Mouse (Mus musculus) neural tube, embryonic 14.5 days (tissue): ENCODE results near the gene Col18a1. TPM values are rescaled to one million over a fixed set of nuclear protein-coding genes. Genes with fewer than 3 reads are reported as not detected.

Experiments used
- ATAC-seq: fragments of 200-750 bp; cut with Nextera tagmentation; 2 replicates; pipeline ENCODE4 v1.8.0; 2017; ENCODE audit warnings: low read depth, mild to moderate bottlenecking, moderate TSS enrichment, moderate library complexity
- H3K27ac ChIP-seq: fragments of 300-500 bp; sonication (generic); 2 replicates; pipeline ENCODE4 v1.5.1; 2014; ENCODE audit warnings: low read depth, mild to moderate bottlenecking, control low read depth, low read length, moderate library complexity, mixed read lengths
- H3K27me3 ChIP-seq: fragments of 300-500 bp; sonication (generic); 2 replicates; pipeline ENCODE4 v1.6.1; 2014; ENCODE audit warnings: low read length; ENCODE audit not compliant: control insufficient read depth, insufficient read depth
- H3K36me3 ChIP-seq: fragments of 300-500 bp; sonication (generic); 2 replicates; pipeline ENCODE4 v1.6.1; 2014; ENCODE audit warnings: low read length, mixed read lengths; ENCODE audit not compliant: control insufficient read depth, insufficient read depth
- H3K4me1 ChIP-seq: fragments of 300-500 bp; sonication (generic); 2 replicates; pipeline ENCODE4 v1.6.1; 2014; ENCODE audit warnings: low read length; ENCODE audit not compliant: control insufficient read depth, insufficient read depth
- H3K4me2 ChIP-seq: fragments of 300-500 bp; sonication (generic); 2 replicates; pipeline ENCODE4 v1.6.1; 2014; ENCODE audit warnings: mild to moderate bottlenecking, low read depth, low read length, control low read depth
- H3K4me3 ChIP-seq: fragments of 300-500 bp; sonication (generic); 2 replicates; pipeline ENCODE4 v1.5.1; 2014; ENCODE audit warnings: low read depth, low read length, control low read depth, mixed read lengths
- H3K9ac ChIP-seq: fragments of 300-500 bp; sonication (generic); replicated peaks from 2 replicates; pipeline ENCODE4 v1.6.1; 2014; ENCODE audit warnings: low read depth, mild to moderate bottlenecking, control low read depth, low read length, mixed read lengths
- H3K9me3 ChIP-seq: fragments of 300-500 bp; sonication (generic); 2 replicates; pipeline ENCODE4 v1.6.1; 2016; ENCODE audit warnings: low read length; ENCODE audit not compliant: control insufficient read depth
- WGBS: fragments of 180-500 bp; shearing (Covaris S2); extraction: QIAGEN DNeasy Blood & Tissue Kit; methylation state at CpG from one replicate; pipeline ENCODE4 v1.1.7; 2014; 5-methylcytosine and 5-hydroxymethylcytosine counted together
- polyA plus RNA-seq: library from polyadenylated mRNA; unstranded; fragments of >200 nt; fragmentation: Nextera tagmentation; extraction: Ambion mirVana; gene quantifications from 2 replicates; pipeline ENCODE4 v1.2.1, GENCODE M21; 2014

The Col18a1 gene
- 5.3 and 42.6 TPM in 2 replicates for polyA plus RNA-seq

GRCm38 (mm10) chr10:77165963-77166717 is at the start of gene Col18a1:
Gene Col18a1, minus strand, starts transcription at chr10:77166548.
- no peaks in the 10 kb centered on the region for H3K9me3 ChIP-seq
- H3K4me3 ChIP-seq, result peak within 1 kb of the TSS; percentile 36
- 1% methylated on average over 42 of the region's 42 CpGs for WGBS
- H3K36me3 ChIP-seq, result no peaks in the 10 kb centered on the region
- H3K4me1 ChIP-seq, result peaks cover 9% of the 10 kb centered on the region; the same call in 1 of the 2 replicates
- peak within 1 kb of the TSS; percentile 91 for H3K4me2 ChIP-seq
- H3K9ac ChIP-seq, result peak within 1 kb of the TSS; percentile 25; the same call in 1 of the 2 replicates
- H3K27ac ChIP-seq, result no peak within 1 kb of the TSS
- H3K27me3 ChIP-seq, result peaks cover 12% of the 10 kb centered on the region
- peak; percentile 78 for ATAC-seq

GRCm38 (mm10) chr10:77215641-77216040 is 49.3 kb upstream of the Col18a1 start:
- no peak for ATAC-seq
- 70% methylated on average over 4 of the region's 4 CpGs for WGBS
- Histone ChIP-seq H3K4me1 (no peaks in the 10 kb centered on the region), H3K27ac (no peak overlapping the region), H3K4me2 (no peak overlapping the region), H3K9me3 (no peaks in the 10 kb centered on the region), H3K4me3 (no peak overlapping the region), H3K27me3 (no peaks in the 10 kb centered on the region), H3K36me3 (no peaks in the 10 kb centered on the region), H3K9ac (no peak overlapping the region)

- no peak overlapping the region for H3K4me2 ChIP-seq
- no peak for ATAC-seq
- no peaks in the 10 kb centered on the region for H3K36me3 ChIP-seq
- H3K4me1 ChIP-seq, result no peaks in the 10 kb centered on the region
- WGBS, result 66% methylated on average over 8 of the region's 8 CpGs
- no peaks in the 10 kb centered on the region for H3K27me3 ChIP-seq
- no peak overlapping the region for H3K4me3 ChIP-seq
- no peaks in the 10 kb centered on the region for H3K9me3 ChIP-seq
- H3K27ac ChIP-seq, result no peak overlapping the region
- H3K9ac ChIP-seq, result no peak overlapping the region
Measured at GRCm38 (mm10) chr10:77214586-77214985, 48.2 kb upstream of the Col18a1 start.

- Histone ChIP-seq H3K4me3 (no peak overlapping the region), H3K4me1 (no peaks in the 10 kb centered on the region), H3K27me3 (no peaks in the 10 kb centered on the region), H3K9ac (no peak overlapping the region), H3K4me2 (no peak overlapping the region), H3K9me3 (no peaks in the 10 kb centered on the region), H3K27ac (no peak overlapping the region), H3K36me3 (no peaks in the 10 kb centered on the region)
- ATAC-seq, result no peak
- 92% methylated on average over 5 of the region's 5 CpGs for WGBS
Measured at GRCm38 (mm10) chr10:77213483-77213882, 47.1 kb upstream of the Col18a1 start.

GRCm38 (mm10) chr10:77212354-77213120 is 46.2 kb upstream of the Col18a1 start:
- no peak for ATAC-seq
- no peak overlapping the region for H3K9ac ChIP-seq
- H3K4me3 ChIP-seq, result no peak overlapping the region
- 84% methylated on average over 6 of the region's 6 CpGs for WGBS
- H3K27me3 ChIP-seq, result no peaks in the 10 kb centered on the region
- H3K27ac ChIP-seq, result no peak overlapping the region
- H3K36me3 ChIP-seq, result no peaks in the 10 kb centered on the region
- H3K4me1 ChIP-seq, result no peaks in the 10 kb centered on the region
- no peak overlapping the region for H3K4me2 ChIP-seq
- H3K9me3 ChIP-seq, result no peaks in the 10 kb centered on the region

GRCm38 (mm10) chr10:77211116-77211570 is 44.8 kb upstream of the Col18a1 start:
- no peak overlapping the region for H3K4me3 ChIP-seq
- H3K4me1 ChIP-seq, result no peaks in the 10 kb centered on the region
- H3K9ac ChIP-seq, result no peak overlapping the region
- ATAC-seq, result no peak
- no peaks in the 10 kb centered on the region for H3K9me3 ChIP-seq
- no peaks in the 10 kb centered on the region for H3K27me3 ChIP-seq
- H3K36me3 ChIP-seq, result no peaks in the 10 kb centered on the region
- H3K4me2 ChIP-seq, result no peak overlapping the region
- 68% methylated on average over 11 of the region's 11 CpGs for WGBS
- no peak overlapping the region for H3K27ac ChIP-seq

- H3K9me3 ChIP-seq, result no peaks in the 10 kb centered on the region
- WGBS, result 90% methylated on average over 3 of the region's 3 CpGs
- H3K4me2 ChIP-seq, result no peak overlapping the region
- no peak overlapping the region for H3K27ac ChIP-seq
- H3K27me3 ChIP-seq, result no peaks in the 10 kb centered on the region
- ATAC-seq, result no peak
- no peaks in the 10 kb centered on the region for H3K4me1 ChIP-seq
- H3K36me3 ChIP-seq, result no peaks in the 10 kb centered on the region
- no peak overlapping the region for H3K4me3 ChIP-seq
- H3K9ac ChIP-seq, result no peak overlapping the region
Measured at GRCm38 (mm10) chr10:77210666-77211065, 44.3 kb upstream of the Col18a1 start.

- no peak overlapping the region for H3K4me2 ChIP-seq
- H3K27ac ChIP-seq, result no peak overlapping the region
- H3K4me3 ChIP-seq, result no peak overlapping the region
- no peak overlapping the region for H3K9ac ChIP-seq
- no peaks in the 10 kb centered on the region for H3K4me1 ChIP-seq
- WGBS, result 80% methylated on average over 5 of the region's 5 CpGs
- H3K36me3 ChIP-seq, result no peaks in the 10 kb centered on the region
- H3K27me3 ChIP-seq, result no peaks in the 10 kb centered on the region
- ATAC-seq, result no peak
- no peaks in the 10 kb centered on the region for H3K9me3 ChIP-seq
Measured at GRCm38 (mm10) chr10:77209261-77209660, 42.9 kb upstream of the Col18a1 start.

- no peak for ATAC-seq
Measured at GRCm38 (mm10) chr10:77206565-77207079, 40.3 kb upstream of the Col18a1 start.

More at GRCm38 (mm10) chr10:77206565-77207079, 40.3 kb upstream of the Col18a1 start:
- WGBS, result 39% methylated on average over 3 of the region's 3 CpGs
- H3K4me2 ChIP-seq, result no peak overlapping the region
- H3K27me3 ChIP-seq, result no peaks in the 10 kb centered on the region
- no peaks in the 10 kb centered on the region for H3K9me3 ChIP-seq
- no peak overlapping the region for H3K27ac ChIP-seq
- no peak overlapping the region for H3K4me3 ChIP-seq
- H3K36me3 ChIP-seq, result no peaks in the 10 kb centered on the region
- no peaks in the 10 kb centered on the region for H3K4me1 ChIP-seq
- H3K9ac ChIP-seq, result no peak overlapping the region
